Mouse (Mus musculus) heart, postnatal 36 days (tissue): Measurements from ENCODE around the gene Tmem82. TPM values are rescaled to one million over a fixed set of nuclear protein-coding genes. Genes with fewer than 3 reads are reported as not detected.

Experiments
- total RNA-seq, 2 experiments: library from RNA; stranded (reverse); gene quantifications; 2 replicates each; pipeline ENCODE4 v1.2.3; 2021

The Tmem82 gene
- total RNA-seq, 2 experiments from 2014 or later: 26.1 to 29.2 TPM

Other genes starting within 250 kb of the Tmem82 start
- gene Clcnka, start 219.9 kb downstream of the Tmem82 start, total RNA-seq: not detected
- gene Clcnkb, start 202.6 kb downstream of the Tmem82 start, total RNA-seq: 1 to 10 TPM in 1 of 2 experiments, under 1 TPM in 1; 0.38 to 1.0 TPM
- 1,000 to 10,000 TPM; 1,173 to 1,191 TPM for gene Hspb7, start 197.9 kb downstream of the Tmem82 start, total RNA-seq
- 1 to 10 TPM in 1 of 2 experiments, under 1 TPM in 1; 0.67 to 1.6 TPM for gene Srarp, start 182.5 kb downstream of the Tmem82 start, total RNA-seq
- gene Zbtb17, start 174.0 kb downstream of the Tmem82 start, total RNA-seq: 10 to 100 TPM; 21.3 to 24.7 TPM
- gene Spen, start 80.0 kb downstream of the Tmem82 start, total RNA-seq: 10 to 100 TPM; 31.1 to 32.4 TPM
- gene Fblim1, start 12.5 kb downstream of the Tmem82 start, total RNA-seq: 100 to 1,000 TPM; 231 to 294 TPM
- 100 to 1,000 TPM; 160 to 170 TPM for gene Slc25a34, start 5.2 kb upstream of the Tmem82 start, total RNA-seq
- gene Plekhm2, start 46.3 kb upstream of the Tmem82 start, total RNA-seq: 100 to 1,000 TPM; 103 to 112 TPM
- gene Rsc1a1, start 67.0 kb upstream of the Tmem82 start, total RNA-seq: under 1 TPM in 1 of 2 experiments, not detected in 1; 1.00 TPM
- gene Ddi2, start 104.8 kb upstream of the Tmem82 start, total RNA-seq: 10 to 100 TPM; 30.7 to 31.0 TPM
- gene Agmat, start 128.0 kb upstream of the Tmem82 start, total RNA-seq: under 1 TPM in 1 of 2 experiments, not detected in 1; 0.19 TPM
- 10 to 100 TPM; 20.3 to 20.5 TPM for gene Dnajc16, start 172.3 kb upstream of the Tmem82 start, total RNA-seq
- gene Casp9, start 175.0 kb upstream of the Tmem82 start, total RNA-seq: 1 to 10 TPM; 9.1 to 9.6 TPM
- gene Cela2a, start 207.5 kb upstream of the Tmem82 start, total RNA-seq: not detected
- gene Ctrc, start 227.7 kb upstream of the Tmem82 start, total RNA-seq: not detected